Mouse (Mus musculus): ENCODE results near the gene Nlgn3. TPM values are rescaled to one million over a fixed set of nuclear protein-coding genes. Genes with fewer than 3 reads are reported as not detected.
A peak's percentile ranks its signal among the peaks of the same experiment; 100 is the strongest.
"Not testable (repeated sequence)": the region's sequence is repeated elsewhere in the genome, so short reads cannot be mapped to it uniquely, and the experiment has no call there.

The Nlgn3 gene
- total RNA-seq, 2 experiments from 2014 or later: 220 to 223 TPM

DNA sequence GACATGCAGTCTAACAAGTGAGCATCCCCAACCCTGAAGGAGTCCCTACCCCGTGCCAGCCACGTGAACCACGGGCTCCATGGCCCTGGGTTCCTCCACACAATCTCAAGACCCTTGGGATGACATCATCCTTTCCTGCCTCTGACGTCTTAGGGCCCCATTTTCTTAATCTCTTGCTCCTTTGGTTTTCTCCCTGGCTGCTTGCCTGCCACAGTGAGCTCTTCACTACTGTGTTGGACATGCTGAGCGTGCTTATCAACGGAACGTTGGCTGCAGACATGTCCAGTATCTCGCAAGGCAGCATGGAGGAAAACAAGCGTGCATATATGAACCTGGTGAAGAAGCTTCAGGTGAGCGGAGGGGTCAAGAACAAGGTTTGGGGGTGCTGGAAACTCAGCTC is 8.9 kb upstream of the Nlgn3 start:
- no peak for DNase-seq (ENCODE audit: low spot score in 2 of 2)
- intact Hi-C loops (cut with DNase I): no loop called here

- intact Hi-C loops (cut with DNase I): no loop called here
- DNase-seq (ENCODE audit: low spot score in 2 of 2): no peak
These were observed 782 bp downstream of the Nlgn3 start for GRCm38 (mm10) chrX:101299473-101300426.

- intact Hi-C loops (cut with DNase I): no loop called here
- no peak for DNase-seq (ENCODE audit: low spot score in 2 of 2)
These were observed 1.6 kb downstream of the Nlgn3 start for GRCm38 (mm10) chrX:101300427-101301030.

- DNase-seq (ENCODE audit: low spot score in 2 of 2): no peak
- intact Hi-C loops (cut with DNase I): no loop called here
These were observed 2.7 kb downstream of the Nlgn3 start for GRCm38 (mm10) chrX:101301654-101302053.

GRCm38 (mm10) chrX:101304646-101305045 is 5.7 kb downstream of the Nlgn3 start:
- intact Hi-C loops (cut with DNase I): no loop called here
- no peak for DNase-seq (ENCODE audit: low spot score in 2 of 2)

- intact Hi-C loops (cut with DNase I): no loop called here
- DNase-seq (ENCODE audit: low spot score in 2 of 2): no peak
These were observed 10.3 kb downstream of the Nlgn3 start for GRCm38 (mm10) chrX:101309299-101309698.

GRCm38 (mm10) chrX:101313625-101314359 is 14.8 kb downstream of the Nlgn3 start:
- intact Hi-C loops (cut with DNase I): no loop called here

GRCm38 (mm10) chrX:101319775-101320174 is 20.8 kb downstream of the Nlgn3 start:
- intact Hi-C loops (cut with DNase I): no loop called here
- DNase-seq (ENCODE audit: low spot score in 2 of 2): no peak

More at GRCm38 (mm10) chrX:101313625-101314359, 14.8 kb downstream of the Nlgn3 start:
- peak; percentile 80 to 93 for DNase-seq (ENCODE audit: low spot score in 2 of 2)

GRCm38 (mm10) chrX:101325989-101326899 is 27.3 kb downstream of the Nlgn3 start:
- DNase-seq (ENCODE audit: low spot score in 2 of 2): no peak
- intact Hi-C loops (cut with DNase I): no loop called here

DNA sequence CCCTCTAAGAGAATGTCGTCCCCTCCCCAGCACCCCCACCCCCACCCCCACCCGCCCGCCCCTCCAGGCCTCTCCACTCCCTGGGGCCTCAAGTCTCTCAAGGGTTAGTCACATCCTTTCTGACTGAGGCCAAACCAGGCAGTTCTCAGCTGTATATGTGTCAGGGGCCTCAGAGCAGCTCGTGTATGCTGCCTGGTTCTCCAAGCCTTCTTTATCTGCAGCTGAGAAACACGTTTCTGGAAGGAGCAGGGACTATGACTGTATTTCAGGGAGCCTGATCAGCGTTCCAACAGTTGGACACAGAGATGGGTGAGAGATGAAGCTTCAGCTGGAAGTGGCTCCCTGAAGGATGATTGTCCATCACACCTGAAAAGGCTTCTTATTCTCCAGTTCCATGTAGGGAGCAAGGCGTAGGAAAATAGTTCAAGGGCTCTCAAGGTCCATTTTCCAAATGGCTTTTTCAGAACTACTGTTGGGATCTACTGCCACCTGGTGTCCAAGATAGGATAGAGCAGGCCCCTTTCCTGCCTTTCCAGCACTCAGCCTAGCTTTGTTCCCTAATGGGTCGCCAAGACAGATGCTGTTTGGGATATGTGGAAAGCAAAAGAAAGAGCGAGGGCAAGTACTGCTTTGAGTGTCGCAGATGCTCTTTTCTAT is 30.5 kb downstream of the Nlgn3 start:
- intact Hi-C loops (cut with DNase I): loop anchor here (2.0 kb wide), 1 partner anchor 197 kb away; no protein-coding TSS in a partner anchor
- peak; percentile 62 to 69 for DNase-seq (ENCODE audit: low spot score in 2 of 2)

GRCm38 (mm10) chrX:101332031-101332374 is 33.0 kb downstream of the Nlgn3 start:
- intact Hi-C loops (cut with DNase I): no loop called here
- DNase-seq (ENCODE audit: low spot score in 2 of 2): no peak

DNA sequence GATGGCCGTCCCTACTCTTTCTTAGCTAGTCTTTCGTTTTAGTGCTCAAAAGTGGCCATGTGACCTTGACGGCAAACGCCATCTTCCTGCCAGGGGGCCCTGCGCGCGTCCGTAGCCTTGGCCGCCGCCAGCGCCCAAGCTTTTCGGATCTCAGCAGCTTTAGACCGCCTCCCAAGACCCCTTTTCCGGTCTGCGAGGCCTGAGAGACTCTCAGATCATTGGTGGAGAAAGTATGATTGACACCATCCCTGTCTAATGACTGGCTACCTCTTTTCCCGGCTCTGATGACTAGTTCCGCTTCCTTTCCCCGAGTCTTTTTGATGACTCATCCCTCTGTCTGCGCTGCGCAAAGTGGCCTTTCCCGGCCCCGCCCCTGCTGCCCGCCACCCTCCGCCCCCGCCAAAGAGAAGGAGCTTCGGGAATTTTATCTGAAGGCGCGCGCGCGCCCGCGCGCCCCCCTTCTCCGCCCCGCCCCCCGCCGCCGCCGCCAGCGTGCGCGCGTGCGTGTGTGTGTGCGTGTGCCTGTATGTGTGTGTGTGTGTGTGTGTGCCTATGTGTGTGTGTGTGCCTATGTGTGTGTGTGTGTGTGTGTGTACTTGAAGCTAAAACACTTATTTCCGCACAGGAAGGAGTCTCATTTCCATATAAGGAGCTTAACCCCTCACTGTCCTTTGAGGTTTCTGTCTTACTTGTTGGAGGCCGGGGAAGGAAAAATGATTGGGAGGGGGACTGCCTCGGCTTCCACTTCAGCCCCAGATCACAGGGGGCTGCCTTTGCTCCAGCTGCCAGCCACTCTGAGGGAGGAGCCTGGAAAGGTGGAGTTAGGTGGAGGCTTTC is 33.6 kb downstream of the Nlgn3 start:
- intact Hi-C loops (cut with DNase I): no loop called here
- DNase-seq (ENCODE audit: low spot score in 2 of 2): peak; percentile 84 to 96

GRCm38 (mm10) chrX:101334606-101335005 is 35.6 kb downstream of the Nlgn3 start:
- DNase-seq (ENCODE audit: low spot score in 2 of 2): no peak
- intact Hi-C loops (cut with DNase I): no loop called here

- intact Hi-C loops (cut with DNase I): no loop called here
- no peak for DNase-seq (ENCODE audit: low spot score in 2 of 2)
These were observed 39.7 kb downstream of the Nlgn3 start for GRCm38 (mm10) chrX:101338666-101339065.

GRCm38 (mm10) chrX:101342837-101343236 is 43.9 kb downstream of the Nlgn3 start:
- DNase-seq (ENCODE audit: low spot score in 2 of 2); intact Hi-C loops (cut with DNase I): not testable (repeated sequence)

DNA sequence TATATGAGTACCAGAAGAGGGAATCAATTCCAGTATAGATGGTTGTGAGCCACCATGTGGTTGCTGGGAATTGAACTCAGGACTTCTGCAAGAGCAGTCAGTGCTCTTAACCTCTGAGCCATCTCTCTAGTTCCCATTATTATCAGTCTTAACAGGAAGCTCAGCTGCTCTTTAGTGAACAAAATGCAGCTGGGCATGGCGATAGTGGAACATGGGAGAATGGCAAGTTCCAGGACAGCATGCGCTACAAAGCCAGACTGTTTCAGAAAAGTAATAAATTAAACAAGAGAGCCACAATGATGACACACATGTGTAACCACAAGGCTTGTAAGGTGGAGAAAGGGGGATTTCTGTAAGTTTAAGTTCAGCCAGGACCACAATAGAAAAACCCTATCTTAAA is 46.5 kb downstream of the Nlgn3 start:
- intact Hi-C loops (cut with DNase I): no loop called here
- DNase-seq (ENCODE audit: low spot score in 2 of 2): no peak

DNA sequence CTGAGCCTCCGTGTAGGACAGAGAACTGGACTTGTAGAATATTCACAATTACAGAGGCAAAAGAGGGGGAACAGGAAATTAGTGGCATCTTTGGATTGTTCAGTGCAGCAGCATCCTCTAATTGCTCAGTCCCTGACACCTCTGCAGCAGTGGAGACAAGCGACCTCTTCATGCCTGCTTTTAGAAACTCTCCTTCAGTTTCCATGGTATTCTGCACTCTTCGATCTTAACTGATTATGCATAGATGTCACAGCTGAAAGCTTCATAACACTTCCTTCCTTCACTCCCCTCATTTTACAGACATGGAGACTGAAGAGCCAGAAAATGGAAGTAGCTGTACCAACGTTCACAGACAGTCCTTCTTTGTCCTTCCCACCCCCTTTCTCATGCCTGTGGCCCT is 47.5 kb downstream of the Nlgn3 start:
- DNase-seq (ENCODE audit: low spot score in 2 of 2): no peak
- intact Hi-C loops (cut with DNase I): no loop called here

DNA sequence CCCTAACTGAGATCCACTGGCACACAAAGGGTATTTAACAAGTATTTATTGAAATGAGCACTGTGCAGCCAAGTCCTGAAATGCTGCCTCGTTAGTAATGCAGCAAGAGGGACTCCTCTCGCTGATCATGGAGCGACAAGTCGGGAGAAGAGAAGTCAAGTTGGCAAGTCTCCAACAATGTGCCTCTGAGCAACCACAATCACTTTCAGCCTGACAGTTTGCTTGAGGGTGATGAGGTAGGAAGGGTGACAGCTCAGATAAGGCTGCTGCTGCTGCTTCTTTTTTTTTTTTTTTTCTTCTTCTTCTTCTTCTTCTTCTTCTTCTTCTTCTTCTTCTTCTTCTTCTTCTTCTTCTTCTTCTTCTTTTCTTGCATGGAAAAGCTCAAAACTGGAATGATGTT is 52.2 kb downstream of the Nlgn3 start:
- intact Hi-C loops (cut with DNase I): no loop called here
- DNase-seq (ENCODE audit: low spot score in 2 of 2): no peak
